Mouse (Mus musculus) cerebellum, adult 11-12 months (tissue): Measurements from ENCODE around the gene Pnpla6.

Source experiments
- DNase-seq: peaks from one replicate; pipeline ENCODE4 v3.0.0; 2022

The Pnpla6 gene

GRCm38 (mm10) chr8:3515260-3515671, at the start of gene Pnpla6:
Gene Pnpla6 (plus strand): TSS chr8:3515384.
- peak; percentile 90 for DNase-seq

DNA sequence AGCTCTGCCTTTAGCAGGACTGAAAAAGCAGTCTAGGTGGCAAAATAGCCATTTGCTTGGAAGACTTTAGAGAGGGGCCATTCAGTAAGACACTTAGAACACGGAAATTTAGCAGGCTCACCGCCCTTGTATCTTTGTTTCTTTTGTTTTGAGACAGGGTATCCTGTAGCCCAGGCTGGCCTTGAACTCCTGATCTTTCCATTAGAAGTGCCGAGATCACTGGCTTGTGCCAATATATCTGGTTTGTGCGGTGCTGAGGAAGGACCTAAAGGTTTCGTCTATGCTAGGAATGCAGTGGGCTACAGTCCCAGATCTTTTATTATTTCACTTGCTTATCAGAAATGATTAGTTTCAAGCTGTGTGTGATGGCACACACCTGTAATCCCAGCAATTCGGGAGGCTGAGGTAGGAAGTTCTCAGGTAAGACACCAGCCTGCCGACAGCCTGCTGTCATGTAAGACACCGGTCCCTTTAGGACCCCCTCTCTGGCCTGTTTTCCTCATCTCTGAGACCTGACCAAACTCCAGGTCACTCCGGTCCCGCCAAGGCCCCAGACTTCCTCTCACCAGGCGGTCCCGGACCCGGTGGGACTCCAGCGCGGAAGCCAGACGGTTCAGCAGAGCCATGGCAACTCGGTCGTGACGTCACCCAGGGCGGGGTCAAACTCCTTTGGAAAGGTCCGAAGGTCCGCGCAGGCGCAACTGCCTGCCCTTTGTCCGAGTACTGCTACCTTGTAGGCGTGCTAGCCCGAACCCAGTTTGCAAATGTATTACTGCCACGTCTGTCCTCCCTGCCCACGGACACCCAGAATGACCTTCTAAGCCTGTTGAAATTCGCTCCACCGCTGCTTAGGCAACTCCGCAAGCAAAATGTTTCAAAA, 47.9 kb upstream of the Pnpla6 start, which contains the start of gene Pex11g:
TSS of gene Pex11g (minus strand) at position 675 of the 880 bp plus-strand sequence.
- peak; percentile 95 for DNase-seq

GRCm38 (mm10) chr8:3467886-3468545, 47.2 kb upstream of the Pnpla6 start:
- DNase-seq: no peak

GRCm38 (mm10) chr8:3468838-3469237, 46.3 kb upstream of the Pnpla6 start:
- DNase-seq: no peak

GRCm38 (mm10) chr8:3470562-3470961, 44.6 kb upstream of the Pnpla6 start, which contains the start of gene Tex45:
Gene Tex45 (plus strand): TSS chr8:3470862.
- DNase-seq: no peak

DNA sequence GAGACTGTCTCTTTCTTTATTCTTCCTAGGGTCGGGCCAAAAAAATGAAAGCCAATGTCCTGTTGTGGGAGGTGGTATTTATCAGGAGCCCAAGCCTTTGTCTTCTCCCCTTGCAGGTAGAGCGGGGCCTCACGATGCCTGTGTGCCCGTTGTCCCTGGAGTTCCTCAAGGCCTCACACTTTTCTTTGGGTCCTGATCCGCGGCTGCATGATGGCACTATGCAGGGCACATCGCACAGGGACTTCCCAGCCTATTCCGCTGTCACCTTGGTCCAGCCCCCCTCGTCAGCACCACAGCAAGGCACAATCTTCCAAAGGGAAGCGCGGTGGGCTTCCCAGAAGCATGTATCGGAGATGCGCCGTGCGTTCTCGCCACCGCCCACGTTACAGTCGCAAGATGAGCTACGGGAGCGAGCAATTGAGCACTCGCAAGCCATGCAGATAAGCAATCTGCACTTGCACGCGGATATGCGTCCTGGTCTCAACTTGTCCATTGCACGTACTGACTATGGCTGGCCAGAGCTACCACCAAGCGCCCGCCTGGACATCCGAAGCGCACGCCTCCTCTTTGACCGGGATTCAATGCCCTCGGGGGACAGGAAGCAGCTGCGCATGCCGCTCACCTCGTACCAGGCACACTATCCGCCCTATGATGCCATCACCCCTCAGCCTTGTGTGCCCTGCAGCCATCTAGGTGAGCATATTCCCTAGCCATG, 39.3 kb upstream of the Pnpla6 start:
- no peak for DNase-seq

- DNase-seq: no peak
Observed at GRCm38 (mm10) chr8:3480221-3480785, 34.9 kb upstream of the Pnpla6 start.

DNA sequence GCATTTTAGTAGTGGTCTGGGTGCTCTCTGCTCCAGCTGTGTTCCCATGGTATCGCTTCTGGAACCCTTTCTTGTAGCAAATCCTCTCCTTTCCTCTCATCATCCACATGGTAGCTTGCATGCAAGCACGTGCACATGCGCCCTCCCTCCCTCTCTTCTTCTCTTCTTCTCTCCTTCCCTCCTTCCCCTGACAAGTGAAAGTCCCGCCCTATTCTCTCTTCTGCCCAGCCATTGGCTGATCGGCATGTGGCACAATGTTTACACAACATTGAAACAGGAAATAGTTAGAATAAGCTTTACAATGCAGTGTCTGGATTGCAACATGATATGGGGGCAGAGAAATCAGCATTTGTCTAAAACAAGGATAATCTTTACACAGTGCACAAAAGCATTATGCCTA, 33.6 kb upstream of the Pnpla6 start:
- DNase-seq: no peak

DNA sequence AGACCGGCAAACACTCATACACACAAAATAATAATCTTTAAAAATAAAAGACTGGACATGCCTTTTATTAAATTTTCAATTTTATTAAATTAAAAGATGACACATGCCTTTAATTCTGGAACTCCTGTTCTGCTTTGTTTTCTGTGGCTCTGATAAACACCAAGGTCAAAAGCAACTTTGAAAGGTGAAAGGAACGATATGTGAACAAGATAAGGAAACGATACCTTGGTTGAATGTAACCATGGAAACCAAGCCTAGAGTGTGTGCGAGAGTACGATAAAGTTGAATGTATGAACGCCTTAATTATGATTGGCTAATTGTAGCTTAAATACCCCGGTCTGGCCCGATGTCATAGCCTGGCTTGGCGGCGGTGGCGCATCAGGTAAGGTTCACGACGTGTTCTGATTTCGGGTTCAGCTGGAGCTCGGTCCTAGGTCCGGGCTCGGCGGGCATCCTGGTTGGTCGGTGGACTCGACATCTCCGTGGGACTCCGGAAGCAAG, 32.9 kb upstream of the Pnpla6 start:
- DNase-seq: no peak

DNA sequence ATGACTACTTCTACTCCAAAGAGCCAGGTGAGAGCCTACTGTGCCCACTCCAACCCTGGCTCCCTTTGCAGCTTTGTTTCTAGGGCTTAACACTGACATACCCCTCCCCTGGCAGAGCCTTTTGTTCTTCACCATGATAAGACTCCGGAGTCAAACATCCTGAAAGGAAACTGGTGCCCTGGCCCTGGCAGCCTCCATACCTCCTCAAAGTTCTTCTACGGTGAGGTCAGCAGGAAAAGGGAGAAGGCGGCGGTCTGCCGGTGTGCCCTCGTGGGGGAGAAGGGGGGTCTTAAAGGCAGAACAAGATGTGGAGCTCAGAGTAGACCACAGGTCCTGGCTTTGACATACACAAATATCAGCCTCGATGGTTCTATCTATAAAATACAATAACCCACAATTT, 31.6 kb upstream of the Pnpla6 start:
- DNase-seq: no peak

- no peak for DNase-seq
Observed at GRCm38 (mm10) chr8:3485192-3485591, 30.0 kb upstream of the Pnpla6 start.

DNA sequence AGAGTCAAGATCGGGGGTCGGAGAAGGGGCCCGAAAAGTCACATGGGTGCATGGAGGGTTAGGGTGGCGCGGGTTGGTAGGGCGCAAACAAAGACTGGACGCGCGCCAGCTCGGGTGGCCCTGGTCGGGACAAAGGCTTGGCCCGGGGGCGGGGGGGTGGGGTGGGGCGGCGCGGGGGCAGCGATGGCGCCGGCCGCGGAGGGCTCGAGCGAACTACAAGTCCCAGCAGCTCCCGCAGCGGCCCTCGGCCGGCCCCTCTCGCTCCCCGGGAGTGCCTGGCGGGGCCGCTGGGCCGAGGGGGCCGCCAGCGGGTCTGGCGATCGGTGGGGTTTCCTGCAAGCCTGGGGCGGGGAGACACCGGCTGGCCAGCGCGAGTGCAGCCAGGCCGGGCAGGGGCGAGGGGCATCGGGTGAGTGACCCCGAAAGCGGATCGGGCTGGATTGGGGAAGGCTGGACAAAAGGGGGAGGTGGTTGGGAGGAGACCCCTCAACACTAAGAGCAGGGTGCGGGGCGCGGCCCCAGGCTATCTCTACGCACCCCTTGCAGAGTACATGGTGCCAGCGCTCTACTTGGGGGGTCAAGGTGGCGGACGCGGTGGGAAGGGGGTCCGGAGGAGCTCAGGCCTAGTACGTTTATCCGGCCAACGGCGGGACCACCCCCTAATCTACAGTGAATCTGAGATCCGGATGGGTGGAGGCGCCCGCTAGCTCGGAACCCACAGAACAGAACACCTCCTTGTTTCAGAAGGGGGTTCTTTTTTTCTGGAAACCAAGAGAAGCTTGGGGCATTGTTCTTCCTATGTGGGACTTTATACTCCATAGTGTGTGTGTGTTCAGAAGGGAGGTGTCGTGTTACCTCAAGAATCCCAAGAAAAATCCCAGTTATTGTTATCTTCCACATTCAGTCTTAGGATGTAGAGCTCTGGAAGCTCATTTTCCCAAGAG, 22.0 kb upstream of the Pnpla6 start, which contains the start of gene Zfp358:
TSS of gene Zfp358 (plus strand) at position 238 of the 944 bp plus-strand sequence.
- peak; percentile 84 for DNase-seq

DNA sequence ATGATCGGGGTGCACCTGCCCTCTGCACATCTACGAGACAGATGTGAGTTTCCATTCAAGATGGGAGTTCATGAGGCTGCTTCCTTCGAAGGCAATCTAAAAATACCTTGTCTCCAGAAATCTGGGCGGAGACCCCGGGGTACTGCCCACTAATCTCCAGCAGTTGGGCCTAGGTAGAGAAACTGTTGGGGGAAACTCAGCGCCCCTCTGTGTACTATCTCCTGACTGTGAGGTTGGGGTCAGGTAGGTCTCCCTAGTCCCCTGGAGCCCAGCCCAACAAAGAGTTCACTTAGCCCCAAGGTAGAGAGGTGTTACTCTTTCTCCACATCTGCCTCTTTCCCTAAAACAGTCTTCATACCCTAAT, 21.4 kb upstream of the Pnpla6 start:
- DNase-seq: no peak

DNA sequence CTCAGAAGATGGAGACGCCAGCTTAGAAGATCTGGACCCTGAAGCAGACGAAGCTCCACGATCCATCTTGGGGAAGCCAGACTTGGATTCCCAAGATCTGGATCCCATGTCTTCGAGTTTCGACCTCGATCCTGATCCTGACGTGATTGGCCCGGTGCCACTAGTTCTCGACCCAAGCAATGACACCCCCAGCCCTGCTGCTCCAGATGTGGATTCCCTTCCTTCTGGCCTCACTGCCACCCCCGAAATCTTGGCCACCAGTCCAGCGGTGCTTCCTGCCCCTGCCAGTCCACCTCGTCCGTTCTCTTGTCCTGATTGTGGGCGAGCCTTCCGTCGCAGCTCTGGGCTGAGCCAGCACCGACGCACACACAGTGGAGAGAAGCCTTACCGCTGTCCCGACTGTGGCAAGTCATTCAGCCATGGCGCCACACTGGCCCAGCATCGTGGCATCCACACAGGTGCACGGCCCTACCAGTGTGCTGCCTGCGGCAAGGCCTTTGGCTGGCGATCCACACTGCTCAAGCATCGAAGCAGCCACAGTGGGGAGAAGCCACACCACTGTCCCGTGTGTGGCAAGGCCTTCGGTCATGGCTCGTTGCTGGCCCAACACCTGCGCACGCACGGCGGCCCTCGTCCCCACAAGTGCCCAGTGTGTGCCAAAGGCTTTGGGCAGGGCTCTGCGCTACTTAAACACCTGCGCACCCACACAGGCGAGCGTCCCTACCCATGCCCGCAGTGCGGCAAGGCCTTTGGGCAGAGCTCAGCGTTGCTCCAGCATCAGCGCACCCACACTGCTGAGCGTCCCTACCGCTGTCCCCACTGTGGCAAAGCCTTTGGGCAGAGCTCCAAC, 19.4 kb upstream of the Pnpla6 start:
- DNase-seq: no peak

- DNase-seq: no peak
Observed at GRCm38 (mm10) chr8:3496428-3496748, 18.8 kb upstream of the Pnpla6 start.

- DNase-seq: no peak
Observed at GRCm38 (mm10) chr8:3498583-3498982, 16.6 kb upstream of the Pnpla6 start.

DNA sequence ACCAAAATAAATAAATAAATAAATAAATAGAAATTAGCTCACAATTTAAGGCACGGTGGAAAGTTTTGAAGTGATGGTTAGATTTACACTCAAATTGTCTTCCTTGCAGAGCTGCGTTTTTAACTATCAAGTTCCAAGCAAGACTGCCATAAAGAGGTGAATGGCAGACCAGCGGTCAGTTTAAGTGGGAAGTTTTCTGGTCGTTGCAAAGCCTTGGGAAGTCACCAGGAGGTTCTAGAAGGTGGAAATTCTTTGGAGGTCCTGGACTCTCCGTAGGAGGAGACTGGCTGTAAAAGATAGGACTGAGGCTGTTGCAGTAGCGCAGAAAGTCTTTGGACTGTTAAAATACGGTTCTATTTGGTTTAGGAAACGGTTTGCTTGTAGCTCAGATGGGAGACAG, 15.4 kb upstream of the Pnpla6 start:
- DNase-seq: no peak

DNA sequence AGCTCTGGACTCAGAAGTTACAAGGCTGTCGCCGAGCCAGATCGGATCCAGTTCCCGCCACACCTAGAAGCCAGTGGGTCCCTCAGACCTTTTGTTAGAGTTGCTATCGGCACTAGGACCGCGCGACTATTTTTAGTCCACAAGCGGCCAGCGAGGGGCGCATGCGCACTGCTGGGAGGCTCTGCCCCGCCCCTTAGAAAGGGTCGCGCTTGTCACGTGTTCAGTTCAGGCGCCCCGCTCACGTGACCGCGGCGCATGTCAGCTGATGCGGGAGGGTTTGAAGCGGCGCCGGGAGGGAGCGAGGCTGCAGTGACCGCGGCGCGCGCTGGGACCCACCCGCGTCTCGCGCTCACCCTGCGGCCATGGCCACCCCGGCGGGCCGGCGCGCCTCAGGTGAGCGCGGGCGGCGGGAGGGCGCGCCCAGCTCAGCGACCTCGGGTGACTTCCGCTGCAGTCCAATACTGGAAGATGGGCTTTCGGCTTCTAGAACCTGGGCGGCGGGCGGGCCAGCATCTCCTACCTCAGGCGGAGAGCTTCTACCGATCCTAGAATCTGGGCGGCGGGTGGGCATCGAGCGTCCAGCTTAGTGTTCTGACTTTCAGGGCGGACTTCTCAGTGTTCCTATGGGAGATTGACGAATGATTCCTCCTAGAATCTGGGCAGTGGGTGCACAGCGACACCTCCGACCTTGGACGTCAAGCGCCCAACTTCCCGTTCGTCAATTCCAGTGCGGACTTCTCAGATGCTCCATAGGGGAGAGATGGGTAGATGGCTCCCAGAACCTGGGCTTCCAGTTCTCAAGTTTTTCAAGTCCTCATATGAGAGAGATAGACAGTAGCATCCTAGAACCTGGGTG, 14.7 kb upstream of the Pnpla6 start, which contains the start of gene Mcoln1:
TSS of gene Mcoln1 (plus strand) at position 223 of the 856 bp plus-strand sequence.
- DNase-seq: peak; percentile 98

DNA sequence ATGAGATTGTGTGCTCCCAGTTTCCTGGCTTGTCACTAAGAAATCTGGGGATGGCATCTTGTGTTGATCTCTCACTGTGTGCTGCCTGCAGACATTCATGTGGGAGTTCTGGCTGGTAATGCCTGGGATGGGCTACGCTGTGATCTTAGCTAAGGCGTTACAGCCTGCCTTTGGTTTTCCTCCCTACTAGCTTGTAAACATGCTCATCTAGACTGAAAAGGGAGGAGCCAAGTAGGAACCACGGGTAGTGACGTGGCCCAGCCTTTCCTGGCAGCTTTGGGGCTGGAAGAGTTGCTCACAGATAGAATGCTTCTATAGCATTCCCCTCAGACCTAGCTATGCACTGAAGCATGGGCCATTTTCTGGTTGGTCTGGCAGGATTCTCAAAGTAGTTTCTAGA, 13.0 kb upstream of the Pnpla6 start:
- DNase-seq: no peak
